Mouse (Mus musculus) embryonic facial prominence, embryonic 12.5 days (tissue): ENCODE data around the gene Nelfb. TPM values are rescaled to one million over a fixed set of nuclear protein-coding genes. Genes with fewer than 3 reads are reported as not detected.
A peak's percentile ranks its signal among the peaks of the same experiment; 100 is the strongest.

Experiments
- ATAC-seq: fragments of 200-750 bp; cut with Nextera tagmentation; 2 replicates; pipeline ENCODE4 v1.8.0; 2017; ENCODE audit not compliant: insufficient number of reproducible peaks, insufficient read depth, low FRiP score, low TSS enrichment
- H3K27ac ChIP-seq: fragments of 300-500 bp; sonication (generic); 2 replicates; pipeline ENCODE4 v1.5.1; 2016; ENCODE audit warnings: mild to moderate bottlenecking
- H3K27me3 ChIP-seq: fragments of 300-500 bp; sonication (generic); 2 replicates; pipeline ENCODE4 v1.6.1; 2016; ENCODE audit warnings: mild to moderate bottlenecking, moderate library complexity
- H3K36me3 ChIP-seq: fragments of 300-500 bp; sonication (generic); 2 replicates; pipeline ENCODE4 v1.6.1; 2016; ENCODE audit warnings: mild to moderate bottlenecking
- H3K4me1 ChIP-seq: fragments of 300-500 bp; sonication (generic); 2 replicates; pipeline ENCODE4 v1.6.1; 2016
- H3K4me2 ChIP-seq: fragments of 300-500 bp; sonication (generic); replicated peaks from 2 replicates; pipeline ENCODE4 v1.6.1; 2016; ENCODE audit warnings: mild to moderate bottlenecking, moderate library complexity
- H3K4me3 ChIP-seq: fragments of 300-500 bp; sonication (generic); 2 replicates; pipeline ENCODE4 v1.5.1; 2016; ENCODE audit warnings: mild to moderate bottlenecking
- H3K9ac ChIP-seq: fragments of 300-500 bp; sonication (generic); 2 replicates; pipeline ENCODE4 v1.6.1; 2016; ENCODE audit warnings: mild to moderate bottlenecking, moderate library complexity
- H3K9me3 ChIP-seq: fragments of 300-500 bp; sonication (generic); 2 replicates; pipeline ENCODE4 v1.6.1; 2016; ENCODE audit warnings: mild to moderate bottlenecking, moderate library complexity
- WGBS: fragments of 180-500 bp; shearing (Covaris S2); methylation state at CpG from one replicate; pipeline ENCODE4 v1.1.7; 2016; 5-methylcytosine and 5-hydroxymethylcytosine counted together
- polyA plus RNA-seq: library from polyadenylated mRNA; unstranded; fragments of >200 nt; fragmentation: Nextera tagmentation; extraction: Ambion mirVana; gene quantifications from 2 replicates; pipeline ENCODE4 v1.2.1, GENCODE M21; 2016

The Nelfb gene
- polyA plus RNA-seq, 1 experiment from 2014 or later, result 121 TPM

- ATAC-seq, result no peak
- Histone ChIP-seq H3K27me3 (no peaks in the 10 kb centered on the region), H3K9ac (no peak within 1 kb of the TSS), H3K4me1 (peaks cover 11% of the 10 kb centered on the region), H3K9me3 (no peaks in the 10 kb centered on the region), H3K36me3 (no peaks in the 10 kb centered on the region), H3K4me2 (no peak within 1 kb of the TSS), H3K4me3 (no peak within 1 kb of the TSS), H3K27ac (no peak within 1 kb of the TSS)
- 76% methylated on average over 3 of the region's 3 CpGs for WGBS
Measured at GRCm38 (mm10) chr2:25214444-25214843, 3.2 kb upstream of the Nelfb start, which contains the start of gene Stpg3. Gene Stpg3 (minus strand): TSS chr2:25214637.

DNA sequence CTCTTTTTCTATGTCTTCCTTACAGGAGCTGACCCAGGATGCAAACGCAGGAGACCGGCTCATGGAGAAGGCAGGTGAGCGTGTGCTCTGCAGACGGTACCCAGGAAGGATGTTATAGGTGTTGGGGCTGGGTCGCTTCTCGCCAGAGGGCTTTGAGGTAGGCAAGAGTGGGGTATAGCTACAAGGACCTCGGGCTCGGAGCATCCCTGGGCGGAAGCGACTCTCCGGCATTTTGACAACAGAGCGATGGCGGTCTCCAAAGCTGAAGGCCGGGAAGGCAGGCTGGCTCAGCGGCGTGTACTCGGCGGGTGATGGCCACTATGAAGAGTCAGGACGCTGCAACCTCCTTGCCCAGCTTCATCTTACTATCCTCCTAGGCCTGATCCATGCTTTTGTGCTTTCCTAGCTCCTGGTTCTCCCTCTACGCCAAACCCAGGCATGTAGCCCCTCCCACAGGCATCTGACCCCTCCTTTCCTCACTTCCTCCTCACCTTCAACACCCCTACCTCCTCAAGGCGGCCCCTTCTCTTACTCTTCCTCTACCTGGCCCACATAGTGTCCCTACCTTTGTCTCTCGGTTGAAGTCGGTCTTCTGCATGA lies 2.1 kb upstream of the Nelfb start:
- Histone ChIP-seq H3K36me3 (no peaks in the 10 kb centered on the region), H3K4me1 (peaks cover 11% of the 10 kb centered on the region), H3K4me2 (no peak overlapping the region), H3K4me3 (no peak overlapping the region), H3K27me3 (no peaks in the 10 kb centered on the region), H3K27ac (no peak overlapping the region), H3K9me3 (no peaks in the 10 kb centered on the region), H3K9ac (no peak overlapping the region)
- ATAC-seq, result no peak
- WGBS, result 59% methylated on average over 23 of the region's 23 CpGs

DNA sequence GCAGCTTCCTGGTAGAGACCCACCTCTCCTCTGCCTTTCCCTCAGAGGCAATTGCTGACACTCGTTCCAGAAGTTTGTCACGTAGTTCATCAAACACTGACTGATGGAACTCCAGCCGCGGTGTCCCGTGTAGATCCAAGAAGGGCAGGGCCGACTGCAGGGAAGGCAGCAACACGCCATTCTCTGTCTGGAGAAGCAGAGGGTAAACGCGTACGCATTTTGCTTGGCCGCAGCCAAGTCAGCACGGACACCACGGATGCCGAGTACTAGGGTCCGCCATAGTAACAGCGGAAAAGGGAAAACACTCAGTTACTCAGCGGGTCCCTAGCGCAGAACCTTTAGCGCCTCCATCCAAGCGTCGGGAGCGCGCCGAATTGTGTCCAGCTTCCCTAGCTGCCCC lies 603 bp downstream of the Nelfb start:
- peak overlapping the region; percentile 92 for H3K4me2 ChIP-seq
- H3K4me3 ChIP-seq, result peak overlapping the region; percentile 86
- H3K4me1 ChIP-seq, result peaks cover 11% of the 10 kb centered on the region
- H3K9me3 ChIP-seq, result no peaks in the 10 kb centered on the region
- H3K27me3 ChIP-seq, result no peaks in the 10 kb centered on the region
- WGBS, result under 1% methylated on average over 24 of the region's 24 CpGs
- peak; percentile 17; the same call in 1 of the 2 replicates for ATAC-seq
- peak overlapping the region; percentile 85 for H3K9ac ChIP-seq
- H3K27ac ChIP-seq, result peak overlapping the region; percentile 87
- H3K36me3 ChIP-seq, result peaks cover 23% of the 10 kb centered on the region

DNA sequence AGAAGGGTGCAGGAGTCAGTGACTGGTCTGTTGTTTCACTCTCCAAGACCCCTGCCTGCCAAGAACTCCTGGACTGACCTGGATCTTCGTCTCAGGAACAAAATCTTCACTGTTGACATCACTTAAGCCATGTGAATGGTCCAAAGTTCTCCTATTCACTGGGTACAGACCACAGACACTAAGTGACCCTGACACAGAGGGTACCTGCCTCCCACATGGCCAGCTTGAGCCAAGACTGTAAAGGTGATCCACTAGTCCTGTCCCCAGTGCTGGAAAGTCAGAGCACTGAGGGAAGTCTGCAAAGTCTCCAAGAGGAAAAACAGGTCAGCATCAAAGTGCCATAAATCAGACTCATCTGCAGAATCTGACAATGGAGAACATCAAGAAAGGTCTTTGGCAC lies 3.7 kb downstream of the Nelfb start:
- 74% methylated on average over 1 of the region's 1 CpGs for WGBS
- no peaks in the 10 kb centered on the region for H3K9me3 ChIP-seq

DNA sequence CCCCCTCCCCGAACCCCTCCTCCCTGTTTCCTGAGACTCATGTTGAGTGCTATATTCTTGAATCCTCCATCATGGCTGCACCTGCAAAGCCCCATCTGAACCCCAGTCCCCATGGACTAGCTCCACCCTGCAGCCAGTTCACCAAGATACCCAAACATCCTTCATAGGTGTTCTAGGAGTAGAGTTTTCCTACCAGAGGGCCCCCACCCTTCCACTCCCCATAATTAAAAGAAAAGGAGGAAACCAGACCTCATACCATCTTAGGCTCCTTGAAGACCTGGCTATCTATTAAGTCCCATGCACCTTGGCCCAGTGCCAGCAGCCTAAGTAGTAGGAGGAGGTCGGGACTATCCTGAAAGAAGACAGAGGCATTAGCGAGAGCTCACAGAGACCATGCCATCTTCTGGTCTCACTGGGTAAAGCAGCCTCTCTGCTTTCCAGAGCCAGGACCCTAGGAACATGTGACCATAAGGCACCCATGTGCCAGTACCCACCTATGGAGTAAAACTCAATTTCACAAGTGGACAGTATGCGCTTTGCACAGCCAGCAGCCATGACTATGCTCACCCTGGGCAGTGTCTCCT lies 7.6 kb downstream of the Nelfb start:
- Histone ChIP-seq H3K4me3 (no peak overlapping the region), H3K9me3 (no peaks in the 10 kb centered on the region), H3K9ac (no peak overlapping the region), H3K27ac (no peak overlapping the region), H3K4me2 (no peak overlapping the region), H3K36me3 (peaks cover 88% of the 10 kb centered on the region), H3K4me1 (no peaks in the 10 kb centered on the region), H3K27me3 (no peaks in the 10 kb centered on the region)
- no peak for ATAC-seq
- 65% methylated on average over 4 of the region's 4 CpGs for WGBS

More for the DNA sequence above, 3.7 kb downstream of the Nelfb start:
- no peak overlapping the region for H3K27ac ChIP-seq
- no peak for ATAC-seq
- H3K9ac ChIP-seq, result no peak overlapping the region
- H3K4me1 ChIP-seq, result peaks cover 11% of the 10 kb centered on the region
- H3K36me3 ChIP-seq, result peaks cover 52% of the 10 kb centered on the region
- no peak overlapping the region for H3K4me2 ChIP-seq
- H3K27me3 ChIP-seq, result no peaks in the 10 kb centered on the region
- no peak overlapping the region for H3K4me3 ChIP-seq

DNA sequence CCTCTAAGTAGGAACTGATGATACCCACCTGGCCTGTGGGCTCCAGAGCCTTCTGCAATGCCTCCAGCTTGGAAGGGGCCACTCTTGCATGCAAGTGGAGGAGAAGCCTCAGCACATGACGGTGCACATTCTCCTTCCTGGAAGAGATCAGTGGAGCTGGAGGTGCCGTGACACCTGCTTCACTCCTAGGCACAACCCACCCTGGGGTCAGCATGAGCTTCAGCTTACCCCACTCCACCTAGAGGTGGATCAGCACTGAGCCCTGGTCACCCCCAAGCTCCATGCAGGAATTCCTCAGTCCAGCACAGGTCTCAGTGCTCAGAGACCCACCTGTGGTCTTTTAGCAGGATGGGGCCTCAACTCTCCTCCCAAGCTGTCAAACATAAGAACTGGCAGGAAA lies 10.7 kb downstream of the Nelfb start:
- peaks cover 65% of the 10 kb centered on the region for H3K36me3 ChIP-seq
- H3K9ac ChIP-seq, result no peak overlapping the region
- H3K4me3 ChIP-seq, result no peak overlapping the region
- H3K9me3 ChIP-seq, result no peaks in the 10 kb centered on the region
- ATAC-seq, result no peak
- no peak overlapping the region for H3K27ac ChIP-seq
- H3K4me2 ChIP-seq, result no peak overlapping the region
- 87% methylated on average over 2 of the region's 2 CpGs for WGBS
- peaks cover 10% of the 10 kb centered on the region; the same call in 1 of the 2 replicates for H3K4me1 ChIP-seq
- H3K27me3 ChIP-seq, result peaks cover 19% of the 10 kb centered on the region

DNA sequence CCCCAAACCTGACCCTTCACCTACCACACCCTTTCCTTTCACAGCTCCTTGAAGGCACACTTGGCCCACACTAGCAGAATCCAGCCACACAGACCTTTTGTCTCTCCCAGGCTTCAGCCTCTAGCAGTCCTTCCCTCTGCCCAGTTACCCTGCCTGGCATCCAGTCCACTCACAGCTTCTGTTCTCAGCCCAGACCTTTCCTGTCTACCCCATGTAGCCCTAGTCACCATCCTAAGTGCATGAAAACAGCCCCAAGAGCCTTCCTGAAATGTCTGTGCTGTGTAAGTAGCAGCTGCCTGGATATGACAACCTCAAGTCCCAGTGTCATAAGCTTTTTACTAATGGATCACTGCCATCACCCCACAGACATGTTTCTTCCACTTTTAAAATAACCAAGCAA lies 13.3 kb downstream of the Nelfb start:
- Histone ChIP-seq H3K4me1 (peaks cover 16% of the 10 kb centered on the region), H3K27me3 (peaks cover 39% of the 10 kb centered on the region), H3K9ac (no peak overlapping the region), H3K27ac (no peak overlapping the region), H3K4me2 (no peak overlapping the region), H3K4me3 (no peak overlapping the region), H3K36me3 (peaks cover 40% of the 10 kb centered on the region), H3K9me3 (no peaks in the 10 kb centered on the region)
- no peak for ATAC-seq

GRCm38 (mm10) chr2:25197191-25197590 lies 14.1 kb downstream of the Nelfb start:
- no peaks in the 10 kb centered on the region for H3K9me3 ChIP-seq
- peaks cover 39% of the 10 kb centered on the region for H3K27me3 ChIP-seq
- no peak overlapping the region for H3K27ac ChIP-seq
- peaks cover 32% of the 10 kb centered on the region for H3K36me3 ChIP-seq
- no peak overlapping the region; the same call in 1 of the 2 replicates for H3K4me2 ChIP-seq
- no peak for ATAC-seq
- H3K9ac ChIP-seq, result no peak overlapping the region
- H3K4me1 ChIP-seq, result peaks cover 16% of the 10 kb centered on the region
- 26% methylated on average over 2 of the region's 2 CpGs for WGBS
- H3K4me3 ChIP-seq, result no peak overlapping the region

GRCm38 (mm10) chr2:25196172-25196954 lies 14.9 kb downstream of the Nelfb start, which contains the start of gene Tor4a:
Gene Tor4a (minus strand): TSS chr2:25196886.
- H3K9me3 ChIP-seq, result no peaks in the 10 kb centered on the region
- no peak within 1 kb of the TSS for H3K27ac ChIP-seq
- H3K4me1 ChIP-seq, result peaks cover 16% of the 10 kb centered on the region
- peaks cover 24% of the 10 kb centered on the region for H3K36me3 ChIP-seq
- peaks cover 39% of the 10 kb centered on the region for H3K27me3 ChIP-seq
- no peak for ATAC-seq
- peak within 1 kb of the TSS; percentile 43 for H3K4me2 ChIP-seq
- no peak within 1 kb of the TSS for H3K9ac ChIP-seq
- H3K4me3 ChIP-seq, result peak within 1 kb of the TSS; percentile 25
- 9% methylated on average over 8 of the region's 8 CpGs for WGBS

GRCm38 (mm10) chr2:25195211-25196156 lies 15.8 kb downstream of the Nelfb start:
- H3K9me3 ChIP-seq, result no peaks in the 10 kb centered on the region
- ATAC-seq, result no peak
- H3K27me3 ChIP-seq, result peaks cover 39% of the 10 kb centered on the region
- H3K4me1 ChIP-seq, result peaks cover 16% of the 10 kb centered on the region
- no peak overlapping the region for H3K9ac ChIP-seq
- H3K4me2 ChIP-seq, result peak overlapping the region; percentile 43
- peak overlapping the region; percentile 25 for H3K4me3 ChIP-seq
- no peak overlapping the region for H3K27ac ChIP-seq
- H3K36me3 ChIP-seq, result peaks cover 16% of the 10 kb centered on the region
- WGBS, result 19% methylated on average over 55 of the region's 55 CpGs

DNA sequence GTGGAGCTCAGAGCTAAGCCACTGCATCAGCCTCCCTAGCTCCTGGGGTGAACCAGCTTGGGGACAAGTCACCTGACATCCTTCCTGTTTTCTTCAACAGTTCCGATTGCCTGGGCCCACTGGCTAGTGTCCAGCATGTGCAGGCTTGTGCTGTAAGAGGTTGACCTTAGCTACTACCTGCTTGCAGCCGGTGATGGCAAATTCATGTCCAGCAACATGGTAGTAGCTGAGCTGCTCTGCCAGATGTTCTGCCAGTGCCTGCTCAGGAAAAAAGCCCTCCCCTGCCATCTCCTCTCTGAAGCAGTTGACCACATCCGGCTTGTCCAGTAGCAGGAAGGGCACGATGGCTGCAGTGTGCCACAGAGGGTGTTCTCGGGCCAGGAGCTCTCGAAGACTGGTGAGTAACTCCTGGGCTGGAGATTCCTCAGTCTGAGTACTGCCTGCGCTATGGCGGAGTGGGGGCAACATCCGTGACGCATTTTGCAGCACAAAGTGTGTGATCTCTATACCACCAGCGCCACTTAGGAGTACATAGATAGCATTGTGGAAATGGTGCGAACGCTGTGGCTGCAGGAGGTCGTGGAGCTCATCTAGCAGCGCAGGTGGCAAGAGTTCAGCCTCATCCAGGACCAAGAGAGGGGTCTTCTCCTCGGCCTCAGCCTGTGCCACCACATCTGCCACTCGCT lies 16.7 kb downstream of the Nelfb start:
- H3K9me3 ChIP-seq, result no peaks in the 10 kb centered on the region
- H3K9ac ChIP-seq, result no peak overlapping the region
- H3K36me3 ChIP-seq, result peaks cover 7% of the 10 kb centered on the region
- no peak overlapping the region for H3K27ac ChIP-seq
- H3K4me3 ChIP-seq, result no peak overlapping the region
- no peak for ATAC-seq
- peaks cover 39% of the 10 kb centered on the region for H3K27me3 ChIP-seq
- WGBS, result 79% methylated on average over 17 of the region's 17 CpGs
- H3K4me1 ChIP-seq, result peaks cover 16% of the 10 kb centered on the region
- H3K4me2 ChIP-seq, result peak overlapping the region; percentile 43; the same call in 1 of the 2 replicates
